Mouse (Mus musculus) megakaryocyte progenitor cell, adult 5-6 weeks (primary cell): ENCODE data around the gene Tas1r1. TPM values are rescaled to one million over a fixed set of nuclear protein-coding genes. Genes with fewer than 3 reads are reported as not detected.
A peak's percentile ranks its signal among the peaks of the same experiment; 100 is the strongest.

Experiments
- ATAC-seq: replicated peaks from 2 replicates; pipeline ENCODE4 v1.8.0; 2016; ENCODE audit warnings: mild to moderate bottlenecking, moderate TSS enrichment, inconsistent platforms; ENCODE audit not compliant: poor library complexity
- total RNA-seq, 2 experiments: library from RNA; stranded (forward) in 1 of 2; stranded (reverse) in 1 of 2; fragments of 157-497, 149-512 nt in 1 of 2; fragments of 200-1000 nt in 1 of 2; gene quantifications; 2 replicates each; pipeline versions ENCODE4 v1.2.3 to v1.2.4; 2015 to 2017

Gene Tas1r1
- total RNA-seq, 2 experiments from 2014 or later: 0.91 to 1.2 TPM

GRCm38 (mm10) chr4:151994228-151995171 is 43.9 kb downstream of the Tas1r1 start:
- ATAC-seq: peak; percentile 59

- ATAC-seq: no peak
Measured at GRCm38 (mm10) chr4:151993035-151993434, 45.3 kb downstream of the Tas1r1 start.

GRCm38 (mm10) chr4:151992091-151992490 is 46.3 kb downstream of the Tas1r1 start:
- no peak for ATAC-seq

GRCm38 (mm10) chr4:151989110-151989488 is 49.3 kb downstream of the Tas1r1 start:
- ATAC-seq: no peak

GRCm38 (mm10) chr4:151988342-151989109 is 49.8 kb downstream of the Tas1r1 start, which contains the start of gene Thap3:
Gene Thap3 (minus strand): TSS chr4:151988997.
- ATAC-seq: peak; percentile 80

GRCm38 (mm10) chr4:151988014-151988341 is 50.4 kb downstream of the Tas1r1 start:
- ATAC-seq: no peak

GRCm38 (mm10) chr4:151986650-151987049 is 51.7 kb downstream of the Tas1r1 start:
- no peak for ATAC-seq

GRCm38 (mm10) chr4:151985886-151986285 is 52.5 kb downstream of the Tas1r1 start:
- ATAC-seq: no peak

- no peak for ATAC-seq
Measured at GRCm38 (mm10) chr4:151983560-151983959, 54.8 kb downstream of the Tas1r1 start.

GRCm38 (mm10) chr4:151983043-151983442 is 55.3 kb downstream of the Tas1r1 start:
- no peak for ATAC-seq

GRCm38 (mm10) chr4:151981363-151981762 is 57.0 kb downstream of the Tas1r1 start:
- ATAC-seq: peak; percentile 85

- ATAC-seq: 0 out of 2 replicates have a peak, but pooled peaks have one; percentile 15
Measured at GRCm38 (mm10) chr4:151980699-151981098, 57.7 kb downstream of the Tas1r1 start.

Other genes starting within 250 kb of the Tas1r1 start
- gene Camta1, start 176.7 kb downstream of the Tas1r1 start, total RNA-seq (2015): 77.9 and 81.5 TPM in 2 replicates
- gene Camta1, start 176.7 kb downstream of the Tas1r1 start, total RNA-seq (2017): 16.3 and 40.1 TPM in 2 replicates
- gene Dnajc11, start 104.9 kb downstream of the Tas1r1 start, total RNA-seq (2015): 35.5 and 45.2 TPM in 2 replicates
- gene Dnajc11, start 104.9 kb downstream of the Tas1r1 start, total RNA-seq (2017): 89.2 and 106 TPM in 2 replicates
- 7.2 and 8.0 TPM in 2 replicates for gene Thap3, start 49.6 kb downstream of the Tas1r1 start, total RNA-seq (2015)
- gene Thap3, start 49.6 kb downstream of the Tas1r1 start, total RNA-seq (2017): 6.1 and 6.4 TPM in 2 replicates
- gene Phf13, start 42.3 kb downstream of the Tas1r1 start, total RNA-seq (2015): 2.8 and 4.6 TPM in 2 replicates
- 1.0 and 2.7 TPM in 2 replicates for gene Phf13, start 42.3 kb downstream of the Tas1r1 start, total RNA-seq (2017)
- gene Klhl21, start 29.8 kb downstream of the Tas1r1 start, total RNA-seq (2015): 3.4 and 3.6 TPM in 2 replicates
- gene Klhl21, start 29.8 kb downstream of the Tas1r1 start, total RNA-seq (2017): 6.6 and 7.9 TPM in 2 replicates
- 7.4 and 10.3 TPM in 2 replicates for gene Zbtb48, start 10.9 kb downstream of the Tas1r1 start, total RNA-seq (2015)
- 4.8 and 6.6 TPM in 2 replicates for gene Zbtb48, start 10.9 kb downstream of the Tas1r1 start, total RNA-seq (2017)
- gene Nol9, start 753 bp upstream of the Tas1r1 start, total RNA-seq (2015): 26.9 and 28.4 TPM in 2 replicates
- gene Nol9, start 753 bp upstream of the Tas1r1 start, total RNA-seq (2017): 33.4 and 35.1 TPM in 2 replicates
- gene Plekhg5, start 33.9 kb upstream of the Tas1r1 start, total RNA-seq (2015): 0.66 and 1.2 TPM in 2 replicates
- 1.6 and 2.6 TPM in 2 replicates for gene Plekhg5, start 33.9 kb upstream of the Tas1r1 start, total RNA-seq (2017)
- gene Tnfrsf25, start 77.4 kb upstream of the Tas1r1 start, total RNA-seq (2015): 1.5 TPM in 1 of 2 replicates, not detected in the other
- 0.10 TPM in 1 of 2 replicates, not detected in the other for gene Tnfrsf25, start 77.4 kb upstream of the Tas1r1 start, total RNA-seq (2017)
- 1.1 and 1.3 TPM in 2 replicates for gene Espn, start 113.8 kb upstream of the Tas1r1 start, total RNA-seq (2015)
- gene Espn, start 113.8 kb upstream of the Tas1r1 start, total RNA-seq (2017): 0.91 TPM in 1 of 2 replicates, not detected in the other
- not detected in 2 replicates for gene Hes2, start 120.3 kb upstream of the Tas1r1 start, total RNA-seq (2015)
- not detected in 2 replicates for gene Hes2, start 120.3 kb upstream of the Tas1r1 start, total RNA-seq (2017)
- 75.9 and 76.7 TPM in 2 replicates for gene Acot7, start 139.6 kb upstream of the Tas1r1 start, total RNA-seq (2015)
- gene Acot7, start 139.6 kb upstream of the Tas1r1 start, total RNA-seq (2017): 72.6 and 79.3 TPM in 2 replicates
- gene Gpr153, start 235.7 kb upstream of the Tas1r1 start, total RNA-seq (2015): 0.12 and 0.76 TPM in 2 replicates
- not detected in 2 replicates for gene Gpr153, start 235.7 kb upstream of the Tas1r1 start, total RNA-seq (2017)